Mouse (Mus musculus): ENCODE data around the gene Mcrs1. TPM values are rescaled to one million over a fixed set of nuclear protein-coding genes. Genes with fewer than 3 reads are reported as not detected.

Mcrs1 gene
- total and polyA plus RNA-seq, 3 experiments = 28.5 to 63.5 (median 43.5) TPM

- no peak for DNase-seq
Measured at GRCm38 (mm10) chr15:99205959-99206358, 45.8 kb downstream of the Mcrs1 start.

DNA sequence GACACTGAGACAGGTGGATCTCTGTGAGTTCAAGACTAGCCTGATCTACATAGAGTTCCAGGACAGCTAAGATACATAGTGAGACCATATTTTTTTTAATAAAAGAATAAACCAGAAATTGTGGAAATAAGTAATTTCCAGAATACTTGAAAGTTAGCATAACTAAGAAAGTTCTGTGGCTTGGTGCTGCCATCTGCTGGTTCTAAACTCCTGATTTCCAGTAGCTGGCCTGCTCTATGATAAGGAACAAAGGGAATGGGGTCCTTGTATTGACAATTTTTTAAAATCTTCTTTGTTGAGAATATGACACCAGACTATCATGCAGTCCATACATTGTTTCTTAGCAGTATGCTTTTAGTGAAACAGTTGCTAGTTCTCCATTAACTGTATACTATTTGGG, 53.0 kb downstream of the Mcrs1 start:
- DNase-seq = no peak

DNA sequence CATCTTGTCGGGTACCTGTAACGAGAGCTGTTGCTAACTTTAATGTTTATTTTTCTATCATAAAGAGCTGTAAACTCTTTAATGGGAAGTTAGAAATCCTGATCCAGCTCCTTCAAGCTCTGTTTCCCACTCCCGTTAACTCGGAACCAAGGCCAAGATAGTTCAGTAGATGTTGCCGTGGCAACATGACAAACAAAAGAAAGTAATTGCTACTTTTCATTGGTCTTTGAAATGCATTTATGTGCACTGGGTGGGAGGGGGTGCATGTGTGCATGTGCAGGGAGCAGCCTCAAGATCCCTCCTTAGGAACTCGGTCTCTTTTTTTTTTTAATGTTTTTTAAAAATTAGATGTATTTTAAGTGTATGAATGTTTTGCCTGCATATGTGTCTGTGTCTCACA, 56.7 kb downstream of the Mcrs1 start:
- DNase-seq = no peak

DNA sequence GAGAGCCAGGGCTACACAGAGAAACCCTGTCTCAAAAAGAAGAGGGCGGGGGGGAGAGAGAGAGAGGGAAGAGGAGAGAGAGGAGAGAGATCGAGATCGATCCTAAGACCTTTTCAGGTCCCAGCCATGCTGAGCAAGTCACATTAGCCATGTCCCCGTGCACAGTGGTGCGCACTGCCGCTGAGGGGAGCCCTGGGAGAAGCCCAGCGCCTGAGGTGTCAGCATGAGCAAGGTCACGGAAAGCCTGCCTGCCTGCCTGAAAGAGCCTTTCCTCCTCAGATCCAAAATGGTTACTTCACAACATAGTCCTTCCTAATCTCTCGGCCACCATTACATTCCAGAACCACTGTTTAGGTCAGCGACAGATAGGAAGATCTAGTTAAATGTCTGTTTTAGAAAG, 57.4 kb downstream of the Mcrs1 start:
- no peak for DNase-seq

Other genes with a start within 250 kb of the Mcrs1 start
- 100 to 1,000 TPM; 270 to 284 TPM for gene Tuba1c, start 222.1 kb downstream of the Mcrs1 start, total RNA-seq (2021)
- 205 and 318 TPM in 2 replicates for gene Tuba1c, start 222.1 kb downstream of the Mcrs1 start, polyA plus RNA-seq (2012; rRNA removed)
- gene Prph, start 196.8 kb downstream of the Mcrs1 start, total RNA-seq (2021) = under 1 TPM; 0.43 to 0.86 TPM
- 2.4 and 8.5 TPM in 2 replicates for gene Prph, start 196.8 kb downstream of the Mcrs1 start, polyA plus RNA-seq (2012; rRNA removed)
- gene Troap, start 177.4 kb downstream of the Mcrs1 start, total RNA-seq (2021) = under 1 TPM; 0.73 to 0.78 TPM
- 2.8 and 5.2 TPM in 2 replicates for gene Troap, start 177.4 kb downstream of the Mcrs1 start, polyA plus RNA-seq (2012; rRNA removed)
- gene C1ql4, start 164.1 kb downstream of the Mcrs1 start, total RNA-seq (2021) = not detected
- not detected in 2 replicates for gene C1ql4, start 164.1 kb downstream of the Mcrs1 start, polyA plus RNA-seq (2012; rRNA removed)
- 1 to 10 TPM; 3.2 to 4.4 TPM for gene Dnajc22, start 158.8 kb downstream of the Mcrs1 start, total RNA-seq (2021)
- gene Dnajc22, start 158.8 kb downstream of the Mcrs1 start, polyA plus RNA-seq (2012; rRNA removed) = 0.29 and 0.31 TPM in 2 replicates
- gene Spats2, start 126.0 kb downstream of the Mcrs1 start, total RNA-seq (2021) = 10 to 100 TPM; 14.0 to 15.6 TPM
- gene Spats2, start 126.0 kb downstream of the Mcrs1 start, polyA plus RNA-seq (2012; rRNA removed) = 5.6 and 7.6 TPM in 2 replicates
- gene Kcnh3, start 27.1 kb downstream of the Mcrs1 start, total RNA-seq (2021) = under 1 TPM; 0.86 to 0.97 TPM
- gene Kcnh3, start 27.1 kb downstream of the Mcrs1 start, polyA plus RNA-seq (2012; rRNA removed) = 2.1 and 2.5 TPM in 2 replicates
- gene Prpf40b, start 43.1 kb upstream of the Mcrs1 start, total RNA-seq (2021) = 10 to 100 TPM; 38.8 to 41.0 TPM
- 84.1 and 106 TPM in 2 replicates for gene Prpf40b, start 43.1 kb upstream of the Mcrs1 start, polyA plus RNA-seq (2012; rRNA removed)
- 1 to 10 TPM; 1.4 to 3.1 TPM for gene Fam186b, start 43.9 kb upstream of the Mcrs1 start, total RNA-seq (2021)
- gene Fam186b, start 43.9 kb upstream of the Mcrs1 start, polyA plus RNA-seq (2012; rRNA removed) = 1.1 and 1.6 TPM in 2 replicates
- 10 to 100 TPM; 13.9 to 23.6 TPM for gene Fmnl3, start 118.5 kb upstream of the Mcrs1 start, total RNA-seq (2021)
- gene Fmnl3, start 118.5 kb upstream of the Mcrs1 start, polyA plus RNA-seq (2012; rRNA removed) = 19.7 and 22.2 TPM in 2 replicates
- gene Tmbim6, start 140.9 kb upstream of the Mcrs1 start, total RNA-seq (2021) = 100 to 1,000 TPM; 549 to 716 TPM
- 1,176 and 1,311 TPM in 2 replicates for gene Tmbim6, start 140.9 kb upstream of the Mcrs1 start, polyA plus RNA-seq (2012; rRNA removed)
- 10 to 100 TPM; 16.8 to 20.4 TPM for gene Nckap5l, start 205.8 kb upstream of the Mcrs1 start, total RNA-seq (2021)
- 35.2 and 43.9 TPM in 2 replicates for gene Nckap5l, start 205.8 kb upstream of the Mcrs1 start, polyA plus RNA-seq (2012; rRNA removed)
- 1 to 10 TPM; 4.5 to 6.4 TPM for gene Bcdin3d, start 222.8 kb upstream of the Mcrs1 start, total RNA-seq (2021)
- gene Bcdin3d, start 222.8 kb upstream of the Mcrs1 start, polyA plus RNA-seq (2012; rRNA removed) = 3.3 and 4.7 TPM in 2 replicates

Measured in adrenal gland, adult 2 months (tissue).